Mouse (Mus musculus) ES-E14 (cell line): Measurements from ENCODE around the gene Slc17a5. TPM values are rescaled to one million over a fixed set of nuclear protein-coding genes. Genes with fewer than 3 reads are reported as not detected.

Experiments
- DNase-seq: peaks from one replicate; pipeline ENCODE4 v3.0.0-alpha.2; 2013; ENCODE audit warnings: low read depth, low spot score
- H3K27ac ChIP-seq: 2 replicates; pipeline ENCODE4 v1.5.1; 2012; ENCODE audit warnings: low read depth, mild to moderate bottlenecking, low read length, moderate library complexity, mixed read lengths; ENCODE audit not compliant: poor library complexity, insufficient read depth, severe bottlenecking
- H3K36me3 ChIP-seq: 2 replicates; pipeline ENCODE4 v1.6.1; 2012; ENCODE audit warnings: mild to moderate bottlenecking, low read length, moderate library complexity, mixed read lengths; ENCODE audit not compliant: control insufficient read depth, poor library complexity, insufficient read depth, severe bottlenecking
- H3K4me1 ChIP-seq, 2 experiments: fragments of 150-350 bp in 1 of 2; sonication (generic) in 1 of 2; 2 replicates each; pipeline ENCODE4 v1.6.1; 2012; ENCODE audit warnings: low read length in 2 of 2, mild to moderate bottlenecking in 1 of 2, mixed read lengths in 1 of 2; ENCODE audit not compliant: control insufficient read depth in 2 of 2, insufficient read depth in 2 of 2, poor library complexity in 1 of 2
- H3K4me3 ChIP-seq, 2 experiments: fragments of 150-350 bp in 1 of 2; sonication (generic) in 1 of 2; 2 replicates each; pipeline ENCODE4 v1.5.1; 2012; ENCODE audit warnings: low read length in 2 of 2, low read depth in 1 of 2, mild to moderate bottlenecking in 1 of 2, mixed read lengths in 1 of 2; ENCODE audit not compliant: insufficient read depth in 1 of 2, poor library complexity in 1 of 2, severe bottlenecking in 1 of 2
- H3K9ac ChIP-seq: 2 replicates; pipeline ENCODE4 v1.6.1; 2012; ENCODE audit warnings: low read depth, mild to moderate bottlenecking, low read length, mixed read lengths; ENCODE audit not compliant: poor library complexity, insufficient read depth, severe bottlenecking
- H3K9me3 ChIP-seq: fragments of 150-350 bp; sonication (generic); 2 replicates; pipeline ENCODE4 v1.6.1; 2012; ENCODE audit warnings: low read depth, mild to moderate bottlenecking, low read length; ENCODE audit not compliant: control insufficient read depth, insufficient read depth
- CHD2 ChIP-seq: IDR thresholded peaks from 2 replicates; pipeline ENCODE4 v1.6.1; 2014; ENCODE audit warnings: mild to moderate bottlenecking, low read depth, low read length, inconsistent platforms
- HCFC1 ChIP-seq: IDR thresholded peaks from 2 replicates; pipeline ENCODE4 v1.6.1; 2012; ENCODE audit warnings: low read length, inconsistent platforms, borderline replicate concordance; ENCODE audit not compliant: insufficient read depth
- MAFK ChIP-seq: IDR thresholded peaks from 2 replicates; pipeline ENCODE4 v1.6.1; 2014; ENCODE audit warnings: mild to moderate bottlenecking, low read depth, low read length, inconsistent platforms; ENCODE audit not compliant: insufficient read depth
- ZC3H11A ChIP-seq: IDR thresholded peaks from 2 replicates; pipeline ENCODE4 v1.6.1; 2012; ENCODE audit warnings: low read depth, mild to moderate bottlenecking, inconsistent platforms, low read length, borderline replicate concordance
- ZNF384 ChIP-seq: IDR thresholded peaks from 2 replicates; pipeline ENCODE4 v1.6.1; 2012; ENCODE audit warnings: low read depth, low read length, inconsistent platforms
- in situ Hi-C, 2 experiments: fragments of 600-800 bp; cut with MboI; formaldehyde crosslinking; loops; one replicate each; pipeline ENCODE4 v1.15.1; 2025; ENCODE audit warnings: low sequenced_read_pairs in 2 of 2, inconsistent platforms in 1 of 2; ENCODE audit not compliant: unreplicated experiment in 2 of 2
- total RNA-seq: library from RNA; depleted of rRNA; stranded (reverse); fragments of 300-350 nt; gene quantifications from 2 replicates; pipeline ENCODE4 v1.2.3, GENCODE M21; 2012

Gene Slc17a5
- total RNA-seq, 1 experiment = 7.6 TPM

DNA sequence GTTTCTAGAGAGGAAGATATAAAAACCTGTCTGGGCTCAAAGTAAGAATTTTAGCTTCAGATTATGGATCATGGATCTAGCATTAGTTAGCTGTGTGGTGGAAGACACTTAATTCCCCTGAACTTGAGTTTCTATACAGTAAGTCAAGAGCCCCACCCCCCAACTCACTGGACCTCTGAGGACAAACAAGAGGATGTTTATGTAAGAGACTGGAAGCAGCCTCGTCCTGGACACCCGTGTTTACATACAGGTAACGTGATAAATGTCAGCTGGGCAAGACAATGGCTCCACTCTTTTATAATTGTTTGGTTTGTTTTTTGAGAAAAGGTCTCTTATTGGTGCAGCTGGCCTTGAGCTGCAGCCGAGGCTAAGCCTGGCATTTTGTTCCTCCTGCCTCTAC is 36.1 kb downstream of the Slc17a5 start:
- no peak overlapping the region for H3K9ac ChIP-seq
- H3K4me1 ChIP-seq = no peaks in the 10 kb centered on the region; a peak in 1 of 4 replicates
- no peak overlapping the region for H3K27ac ChIP-seq
- TF ChIP-seq ZNF384 = no peak
- TF ChIP-seq ZC3H11A = no peak
- TF ChIP-seq CHD2 = no peak
- no peak for TF ChIP-seq MAFK
- no peak for TF ChIP-seq HCFC1
- in situ Hi-C loops = no loop called here
- H3K9me3 ChIP-seq = no peaks in the 10 kb centered on the region
- H3K4me3 ChIP-seq = no peak overlapping the region
- DNase-seq = no peak
- peaks cover 2% of the 10 kb centered on the region; the same call in 1 of the 2 replicates for H3K36me3 ChIP-seq

DNA sequence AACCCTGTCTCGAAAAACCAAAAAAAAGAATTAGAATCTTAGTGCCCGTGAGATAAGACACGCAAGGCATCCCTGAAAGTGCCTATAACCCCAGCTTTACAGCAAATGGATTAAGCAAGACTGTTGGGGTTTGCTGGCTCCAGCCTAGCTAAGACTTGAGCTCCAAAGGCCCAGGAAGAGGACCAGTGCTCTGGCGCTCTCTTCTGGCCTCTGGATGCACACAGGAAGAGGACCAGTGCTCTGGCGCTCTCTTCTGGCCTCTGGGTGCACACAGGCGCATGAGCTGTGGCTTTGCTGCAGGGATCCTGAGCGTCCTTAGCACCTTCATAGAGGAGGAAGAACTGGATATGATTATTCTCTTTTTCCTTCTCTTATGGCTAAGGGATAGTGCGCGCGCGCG is 40.1 kb downstream of the Slc17a5 start:
- in situ Hi-C loops = no loop called here
- no peak for DNase-seq
- no peak overlapping the region for H3K4me3 ChIP-seq
- TF ChIP-seq ZC3H11A (no peak), CHD2 (no peak), HCFC1 (no peak), ZNF384 (no peak), MAFK (no peak)
- no peaks in the 10 kb centered on the region for H3K4me1 ChIP-seq
- H3K36me3 ChIP-seq = peaks cover 2% of the 10 kb centered on the region; the same call in 1 of the 2 replicates
- H3K27ac ChIP-seq = no peak overlapping the region
- no peaks in the 10 kb centered on the region for H3K9me3 ChIP-seq
- no peak overlapping the region for H3K9ac ChIP-seq

DNA sequence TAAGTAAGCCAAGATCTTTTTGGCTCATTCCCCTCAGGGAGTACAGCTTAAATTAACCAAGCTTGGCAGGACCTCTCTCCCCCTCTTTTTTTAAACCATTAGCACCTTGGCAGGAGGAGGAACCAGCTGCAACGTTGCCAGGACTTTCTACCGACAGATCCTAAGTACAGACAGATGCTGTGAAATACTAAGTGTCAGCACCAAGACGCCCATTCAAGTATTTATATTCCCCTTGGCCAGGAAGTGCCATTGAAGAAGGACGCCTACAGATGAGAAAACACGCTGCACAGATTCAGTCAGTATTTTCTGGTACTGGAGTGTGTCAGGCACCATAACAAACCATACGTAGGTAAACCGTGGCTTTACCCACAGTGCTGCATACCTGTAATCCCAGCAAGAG is 40.9 kb downstream of the Slc17a5 start:
- no peak overlapping the region for H3K27ac ChIP-seq
- no peaks in the 10 kb centered on the region for H3K4me1 ChIP-seq
- no peak for TF ChIP-seq HCFC1
- TF ChIP-seq MAFK = no peak
- no peak for TF ChIP-seq CHD2
- no peak overlapping the region for H3K9ac ChIP-seq
- H3K9me3 ChIP-seq = no peaks in the 10 kb centered on the region
- H3K4me3 ChIP-seq = no peak overlapping the region
- no peak for DNase-seq
- in situ Hi-C loops = no loop called here
- no peaks in the 10 kb centered on the region for H3K36me3 ChIP-seq

DNA sequence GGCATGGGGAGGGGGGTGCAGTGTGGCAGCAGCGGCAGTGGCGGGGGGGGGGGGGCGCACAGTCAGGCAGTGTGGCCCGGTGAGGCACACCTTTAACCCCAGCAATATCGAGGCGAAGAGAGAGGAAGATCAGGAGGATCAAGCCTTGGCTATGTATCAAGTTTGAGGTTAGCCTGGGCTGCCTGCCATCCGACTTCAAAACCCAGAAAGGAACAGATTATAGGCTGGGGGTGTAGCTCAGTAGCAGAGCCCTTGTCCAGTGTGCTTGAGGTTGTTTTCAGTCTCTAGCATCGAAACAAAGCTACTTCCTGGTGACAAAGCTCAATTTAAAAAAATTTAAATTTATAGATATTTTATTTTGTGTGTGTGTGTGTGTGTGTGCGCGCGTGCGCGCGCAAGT is 46.1 kb downstream of the Slc17a5 start:
- H3K9ac ChIP-seq = no peak overlapping the region
- H3K4me3 ChIP-seq = no peak overlapping the region
- H3K9me3 ChIP-seq = no peaks in the 10 kb centered on the region
- H3K36me3 ChIP-seq = no peaks in the 10 kb centered on the region
- in situ Hi-C loops = no loop called here
- H3K4me1 ChIP-seq = peaks cover 0 to 2% of the 10 kb centered on the region in 2 experiments; a peak in 1 of 4 replicates
- DNase-seq = no peak
- TF ChIP-seq HCFC1 = no peak
- TF ChIP-seq CHD2 = no peak
- no peak for TF ChIP-seq MAFK
- TF ChIP-seq ZNF384 = no peak
- TF ChIP-seq ZC3H11A = no peak
- H3K27ac ChIP-seq = no peak overlapping the region

DNA sequence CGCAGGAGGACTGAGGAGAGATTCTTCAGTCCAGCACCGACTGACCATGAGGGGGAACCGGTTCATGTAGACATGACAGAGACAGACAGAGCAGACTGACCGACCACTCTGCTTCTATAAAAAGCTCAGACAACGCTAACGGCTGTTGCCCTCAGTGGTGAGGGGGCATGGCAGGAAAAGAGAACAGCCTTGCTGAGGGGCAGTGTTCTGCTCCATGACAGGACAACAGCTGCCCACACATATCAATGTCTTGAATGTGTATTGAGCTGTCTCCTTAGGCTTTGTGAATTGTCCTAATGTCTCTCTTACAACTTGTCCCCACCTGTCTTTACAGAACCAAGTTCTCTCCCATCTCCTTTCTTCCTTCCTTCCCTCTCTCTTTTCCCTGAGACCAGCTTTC is 49.4 kb downstream of the Slc17a5 start:
- no peak overlapping the region for H3K4me3 ChIP-seq
- no peaks in the 10 kb centered on the region for H3K9me3 ChIP-seq
- H3K4me1 ChIP-seq = peaks cover 0 to 3% of the 10 kb centered on the region in 2 experiments; a peak in 1 of 4 replicates
- in situ Hi-C loops = no loop called here
- no peak overlapping the region for H3K27ac ChIP-seq
- TF ChIP-seq MAFK = no peak
- no peak for TF ChIP-seq CHD2
- TF ChIP-seq ZNF384 = no peak
- TF ChIP-seq ZC3H11A = no peak
- TF ChIP-seq HCFC1 = no peak
- H3K36me3 ChIP-seq = no peaks in the 10 kb centered on the region
- no peak overlapping the region for H3K9ac ChIP-seq
- DNase-seq = no peak
